Mouse (Mus musculus) layer of hippocampus, adult 9-11 months (tissue): ENCODE measurements around the gene Cmtm7.

ENCODE experiments used
- DNase-seq: peaks from one replicate; pipeline ENCODE4 v3.0.0; 2022

The Cmtm7 gene

GRCm38 (mm10) chr9:114713481-114713880 is 68.2 kb downstream of the Cmtm7 start:
- no peak for DNase-seq

DNA sequence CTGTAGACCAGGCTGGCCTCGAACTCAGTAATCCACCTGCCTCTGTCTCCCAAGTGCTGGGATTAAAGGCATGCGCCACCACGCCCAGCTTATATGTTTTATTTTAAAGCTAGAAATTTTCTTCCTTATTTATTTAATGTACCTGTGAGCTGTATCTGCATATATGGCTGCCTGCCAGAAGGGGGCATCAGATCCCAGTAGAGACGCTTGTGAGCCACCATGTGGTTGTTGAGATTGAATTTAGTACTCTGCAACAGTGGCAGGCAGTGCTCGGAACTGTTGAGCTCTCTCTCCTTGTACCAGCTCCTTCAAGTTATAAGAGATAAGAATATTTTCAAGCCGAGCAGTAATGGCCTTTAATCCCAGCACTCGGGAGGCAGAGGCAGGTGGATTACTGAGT is 71.3 kb downstream of the Cmtm7 start:
- no peak for DNase-seq

DNA sequence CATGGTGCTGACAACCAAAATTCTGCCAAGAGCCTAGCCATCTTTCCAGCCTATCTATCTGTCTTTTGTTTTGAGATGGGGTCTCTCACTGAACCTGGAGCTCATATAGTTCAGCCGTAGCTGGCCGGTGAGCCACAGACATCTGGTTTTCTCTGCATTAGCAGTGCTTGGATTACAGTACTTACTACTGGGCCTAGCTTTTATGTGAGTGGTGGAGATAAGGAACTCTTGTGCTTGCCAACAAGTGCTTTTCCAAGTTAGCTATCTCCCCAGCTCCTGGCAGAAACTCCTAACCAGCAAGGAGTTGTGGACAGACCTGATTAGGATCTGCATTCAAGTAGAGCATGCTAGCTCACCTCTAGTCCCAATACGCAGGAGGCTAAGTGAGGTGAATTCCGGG is 73.9 kb downstream of the Cmtm7 start:
- DNase-seq = no peak
